10 mouse cellular contexts compared by ENCODE assay signal in genomic region chr4:131743831-131744684, GRCm38 (mm10).
DNase-seq lines count a peak whose midpoint lies in the region; ATAC-seq and TF ChIP-seq lines count a peak whose summit lies in the region.
"Had no signal": no experiment of that assay in that cellular context is flagged by ENCODE, and none has a peak within 500 bp of the region (broad histone marks: within the 10 kb centered on the region; RNA-seq: fewer than 3 reads in every experiment).

No protein-coding gene starts in this region.

- H3K4me1 ChIP-seq in embryonic facial prominence, embryonic 11.5 days (ENCODE audit: control insufficient read depth, insufficient read depth, low read length) = no peaks in the 10 kb centered on the region; the same call in 1 of the 2 replicates
- no peaks in the 10 kb centered on the region for H3K4me1 ChIP-seq in thymus, adult 2 months (replicated peaks; ENCODE audit: control insufficient read depth, insufficient read depth, low read length)
- H3K4me1 ChIP-seq in hindbrain, postnatal 0 days (ENCODE audit: insufficient read depth, low read length) = no peaks in the 10 kb centered on the region
- H3K4me1 ChIP-seq in neural tube, embryonic 15.5 days = no peaks in the 10 kb centered on the region

- no peak for TF ChIP-seq POLR2A in thymus, adult 2 months (IDR thresholded peaks at IDR 0.05; ENCODE audit: control insufficient read depth, extremely low read depth, insufficient read depth, low read length, poor library complexity)

- H3K9me3 ChIP-seq in embryonic facial prominence, embryonic 11.5 days (replicated peaks; ENCODE audit: control insufficient read depth, low read length) = no peaks in the 10 kb centered on the region
- H3K9me3 ChIP-seq in hindbrain, postnatal 0 days (ENCODE audit: low read length) = no peaks in the 10 kb centered on the region
- no peaks in the 10 kb centered on the region for H3K9me3 ChIP-seq in neural tube, embryonic 15.5 days (replicated peaks)

- no peak for ATAC-seq in embryonic facial prominence, embryonic 11.5 days (replicated peaks; ENCODE audit: insufficient number of reproducible peaks, low FRiP score, low TSS enrichment, low read depth)
- no peak for ATAC-seq in hindbrain, postnatal 0 days
- no peak for ATAC-seq in neural tube, embryonic 15.5 days (ENCODE audit: low FRiP score)

- DNase-seq in adipocyte (ENCODE audit: low spot score) = peak; percentile 2
- DNase-seq in embryonic facial prominence, embryonic 11.5 days (ENCODE audit: low spot score) = peak; percentile 50
- DNase-seq in heart, postnatal 4 days = peak; percentile 12
- DNase-seq in lung, adult 18-20 months = peak; percentile 69 to 84
- no peak for DNase-seq in layer of hippocampus, adult 11-12 months (ENCODE audit: low spot score)
- DNase-seq in thymus, adult 2 months = no peak
- no peak for DNase-seq in hindbrain, postnatal 0 days (ENCODE audit: low spot score)
- DNase-seq: right cerebral cortex, postnatal 25 days had no signal

- WGBS in embryonic facial prominence, embryonic 11.5 days = 35% methylated on average over 5 of the region's 5 CpGs
- WGBS in thymus, adult 2 months = 10% methylated on average over 5 of the region's 5 CpGs
- WGBS in hindbrain, postnatal 0 days = 52% methylated on average over 5 of the region's 5 CpGs
- WGBS in neural tube, embryonic 15.5 days = 61% methylated on average over 5 of the region's 5 CpGs

- H3K4me2 ChIP-seq in embryonic facial prominence, embryonic 11.5 days (ENCODE audit: low read depth, low read length) = no peak overlapping the region
- no peak overlapping the region for H3K4me2 ChIP-seq in hindbrain, postnatal 0 days (ENCODE audit: low read depth, low read length)
- no peak overlapping the region for H3K4me2 ChIP-seq in neural tube, embryonic 15.5 days

- no peaks in the 10 kb centered on the region for H3K36me3 ChIP-seq in embryonic facial prominence, embryonic 11.5 days (replicated peaks; ENCODE audit: control insufficient read depth, insufficient read depth, low read depth, low read length)
- H3K36me3 ChIP-seq in thymus, adult 2 months (ENCODE audit: control insufficient read depth, insufficient read depth, low read length) = no peaks in the 10 kb centered on the region
- no peaks in the 10 kb centered on the region for H3K36me3 ChIP-seq in hindbrain, postnatal 0 days (ENCODE audit: insufficient read depth, low read length)
- no peaks in the 10 kb centered on the region for H3K36me3 ChIP-seq in neural tube, embryonic 15.5 days

- H3K27ac ChIP-seq in embryonic facial prominence, embryonic 11.5 days (replicated peaks; ENCODE audit: low read depth, low read length) = no peak overlapping the region
- H3K27ac ChIP-seq in thymus, adult 2 months (ENCODE audit: control insufficient read depth, insufficient read depth, low read length) = no peak overlapping the region
- no peak overlapping the region for H3K27ac ChIP-seq in hindbrain, postnatal 0 days
- H3K27ac ChIP-seq in neural tube, embryonic 15.5 days (replicated peaks) = no peak overlapping the region
- H3K27ac ChIP-seq: liver, embryonic 14.5 days had no signal

- no peaks in the 10 kb centered on the region for H3K27me3 ChIP-seq in embryonic facial prominence, embryonic 11.5 days (ENCODE audit: control insufficient read depth, insufficient read depth, low read length)
- H3K27me3 ChIP-seq in thymus, adult 2 months (ENCODE audit: control insufficient read depth, insufficient read depth, low read length) = no peaks in the 10 kb centered on the region
- no peaks in the 10 kb centered on the region for H3K27me3 ChIP-seq in hindbrain, postnatal 0 days (ENCODE audit: insufficient read depth, low read length)
- no peaks in the 10 kb centered on the region for H3K27me3 ChIP-seq in neural tube, embryonic 15.5 days (replicated peaks)

- no peak overlapping the region for H3K4me3 ChIP-seq in embryonic facial prominence, embryonic 11.5 days (ENCODE audit: low read depth, low read length)
- H3K4me3 ChIP-seq in thymus, adult 2 months (ENCODE audit: control insufficient read depth, insufficient read depth, low read length) = no peak overlapping the region
- H3K4me3 ChIP-seq in hindbrain, postnatal 0 days (ENCODE audit: low read length) = no peak overlapping the region
- H3K4me3 ChIP-seq in neural tube, embryonic 15.5 days (replicated peaks) = no peak overlapping the region

- no peak for TF ChIP-seq CTCF in thymus, adult 2 months (IDR thresholded peaks at IDR 0.05; ENCODE audit: borderline replicate concordance, control insufficient read depth, extremely low read depth, insufficient read depth, low read length, poor library complexity)
- TF ChIP-seq CTCF in hindbrain, postnatal 0 days (IDR thresholded peaks at IDR 0.05; ENCODE audit: low read depth) = no peak

- H3K9ac ChIP-seq in embryonic facial prominence, embryonic 11.5 days (replicated peaks; ENCODE audit: low read length) = no peak overlapping the region
- H3K9ac ChIP-seq in hindbrain, postnatal 0 days (replicated peaks; ENCODE audit: low read length) = no peak overlapping the region
- no peak overlapping the region for H3K9ac ChIP-seq in neural tube, embryonic 15.5 days (replicated peaks)
- H3K9ac ChIP-seq: liver, embryonic 14.5 days had no signal

Comparison
In these comparisons a context has a peak if more than half of its experiments do, and no peak if none do; other contexts are left out.
1. DNase-seq: peak in adipocyte (single experiment), embryonic facial prominence, embryonic 11.5 days (single experiment), heart, postnatal 4 days (single experiment) and lung, adult 18-20 months (2 of 2); none in layer of hippocampus, adult 11-12 months (single experiment), thymus, adult 2 months (single experiment) and hindbrain, postnatal 0 days (single experiment).